Mouse (Mus musculus) NIH3T3 (cell line): ENCODE results near the gene Ebf1.

Source experiments
- DNase-seq: peaks from one replicate; pipeline ENCODE4 v3.0.0-alpha.2; 2012; ENCODE audit warnings: low read depth

Ebf1 gene

DNA sequence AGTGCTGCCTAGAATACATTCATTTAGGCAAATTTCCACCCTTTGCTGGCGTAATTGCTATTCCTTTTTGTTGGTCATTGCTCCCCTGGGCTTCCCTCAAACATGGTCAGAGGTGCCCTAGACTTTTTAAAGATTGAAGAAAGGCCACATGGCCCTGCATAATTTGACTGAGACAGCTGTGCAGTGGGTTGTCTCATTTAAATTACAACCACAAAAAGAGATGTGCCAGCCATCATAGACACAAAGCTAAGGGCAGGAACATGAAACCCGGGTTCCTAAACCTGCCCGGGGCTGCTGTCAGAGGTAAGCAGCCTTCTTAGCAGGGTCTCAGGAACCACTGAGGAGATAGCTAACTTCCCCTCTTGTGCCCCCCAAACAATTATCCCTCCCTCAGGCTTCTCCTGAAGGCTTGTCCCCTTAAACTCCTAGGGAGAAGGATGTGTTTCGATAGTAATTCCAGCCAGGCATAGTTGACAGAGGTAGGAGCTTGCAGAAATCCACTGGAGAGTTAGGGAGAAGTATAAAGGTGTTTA is 46.6 kb downstream of the Ebf1 start:
- DNase-seq = no peak

DNA sequence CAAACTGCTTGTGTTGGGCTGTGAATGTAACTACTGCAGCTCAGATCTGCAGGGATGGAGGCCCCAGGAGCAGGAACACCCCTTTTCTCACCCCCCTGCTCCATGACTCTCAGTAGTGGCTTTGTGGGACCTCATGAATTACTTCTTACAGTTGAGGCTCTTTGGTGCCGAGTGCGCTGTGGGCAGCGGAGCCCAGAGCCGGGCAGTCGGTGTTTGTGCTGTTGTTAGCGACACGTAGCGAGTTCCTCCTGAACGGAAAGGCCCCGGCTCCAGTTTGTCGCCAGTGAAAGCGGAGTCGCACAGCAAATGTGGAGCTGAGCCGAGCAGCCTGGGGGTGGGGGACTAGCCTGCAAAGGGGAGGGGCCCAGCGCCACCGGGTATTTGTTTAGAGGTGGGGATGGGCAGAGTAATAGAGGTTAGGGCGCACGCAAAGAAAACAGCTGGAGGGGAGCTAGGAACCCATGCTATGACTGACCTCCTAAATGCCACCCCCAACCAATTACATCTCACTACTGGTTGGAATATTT is 48.1 kb downstream of the Ebf1 start:
- no peak for DNase-seq

DNA sequence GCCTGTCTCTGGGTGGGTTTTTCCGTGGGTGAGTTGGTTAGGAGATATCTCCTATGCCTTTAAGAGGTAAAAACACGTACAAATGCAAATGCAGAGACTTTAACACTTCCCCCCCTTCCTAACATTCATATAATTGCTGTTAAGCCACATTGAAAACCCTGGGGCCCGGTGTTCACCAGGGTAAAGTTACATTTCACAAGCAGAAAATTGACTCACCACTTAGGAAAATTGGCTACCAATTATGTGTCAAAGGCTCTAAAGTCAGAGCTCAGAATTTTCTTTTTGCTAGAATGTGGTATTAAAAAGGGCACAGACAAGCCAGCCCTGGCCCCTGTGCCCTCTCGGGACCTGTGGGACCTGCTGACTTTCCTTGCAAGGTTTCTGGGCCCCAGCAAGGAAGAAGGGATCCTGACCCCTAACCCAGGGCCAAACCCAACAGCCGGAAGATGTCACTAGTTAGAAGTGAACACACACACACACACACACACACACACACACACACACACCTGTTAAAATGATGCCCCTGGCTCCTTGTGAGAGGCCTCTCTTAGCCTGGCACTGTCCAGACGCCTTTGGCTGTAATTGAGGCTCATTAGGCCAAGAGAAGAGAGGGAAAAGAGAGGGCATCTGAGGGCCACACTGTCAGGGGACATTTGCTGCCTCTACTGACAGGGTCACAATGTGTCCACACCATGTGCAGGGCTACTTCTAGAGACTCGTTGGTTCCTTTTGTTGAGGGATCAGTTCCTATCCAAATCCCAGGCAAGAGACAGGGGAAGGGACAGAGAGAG is 48.8 kb downstream of the Ebf1 start:
- peak; percentile 48 for DNase-seq

DNA sequence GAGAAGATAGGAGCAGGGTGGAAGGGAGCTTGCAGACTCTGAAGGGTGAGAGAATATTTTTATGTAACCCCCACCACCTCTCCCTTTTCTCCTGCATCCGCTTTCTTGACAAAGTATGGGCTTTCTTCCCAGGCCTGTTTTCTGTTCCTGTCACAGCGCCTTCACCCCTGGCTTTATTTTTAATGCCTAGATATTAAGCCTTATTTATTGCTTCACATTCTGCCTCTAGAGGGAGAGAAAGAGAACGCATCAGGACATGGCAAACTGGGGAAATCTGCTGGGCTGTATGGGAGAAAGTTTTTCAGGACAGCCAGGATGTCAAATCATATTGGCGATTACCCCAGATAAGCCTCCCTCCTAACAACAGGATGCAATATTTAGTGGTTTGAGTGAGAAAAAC is 49.6 kb downstream of the Ebf1 start:
- peak; percentile 53 for DNase-seq

DNA sequence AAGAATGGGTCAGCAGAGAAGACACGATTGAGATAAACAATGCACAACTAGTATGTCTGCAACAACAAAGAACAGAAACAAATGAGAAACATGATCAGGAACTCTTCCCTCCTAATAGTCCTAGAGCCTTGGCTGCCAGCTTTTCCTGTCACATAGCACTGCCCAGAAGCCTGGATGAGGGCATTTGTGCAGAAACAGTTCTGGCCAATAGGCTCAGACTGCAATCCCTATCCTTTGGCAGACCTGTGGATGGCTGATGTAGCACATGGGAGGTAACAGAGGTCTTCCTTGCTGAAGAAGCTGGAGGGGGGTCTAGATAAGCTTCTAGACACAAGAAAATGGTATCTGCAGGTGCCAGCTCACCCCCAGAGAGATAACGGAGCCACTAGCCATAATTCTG is 64.2 kb downstream of the Ebf1 start:
- no peak for DNase-seq

DNA sequence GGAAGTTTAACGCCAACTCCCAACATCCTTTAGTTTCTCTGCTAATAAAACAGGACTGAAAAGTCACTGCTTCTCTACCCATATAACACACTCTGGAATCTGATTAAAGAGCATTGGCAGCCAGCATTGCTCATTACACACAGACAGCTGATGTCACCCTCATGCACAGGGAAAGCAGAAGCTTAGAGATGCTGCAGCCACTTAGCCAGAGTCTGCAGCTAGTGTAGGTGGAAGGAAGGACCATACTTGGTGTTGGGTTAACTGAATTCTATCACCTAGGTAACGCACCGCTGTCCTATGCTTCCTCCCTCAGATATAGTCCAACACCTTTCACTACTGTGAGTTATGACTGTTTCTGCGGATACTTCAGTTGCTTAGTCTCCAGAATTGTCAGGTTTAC is 64.9 kb downstream of the Ebf1 start:
- DNase-seq = no peak

DNA sequence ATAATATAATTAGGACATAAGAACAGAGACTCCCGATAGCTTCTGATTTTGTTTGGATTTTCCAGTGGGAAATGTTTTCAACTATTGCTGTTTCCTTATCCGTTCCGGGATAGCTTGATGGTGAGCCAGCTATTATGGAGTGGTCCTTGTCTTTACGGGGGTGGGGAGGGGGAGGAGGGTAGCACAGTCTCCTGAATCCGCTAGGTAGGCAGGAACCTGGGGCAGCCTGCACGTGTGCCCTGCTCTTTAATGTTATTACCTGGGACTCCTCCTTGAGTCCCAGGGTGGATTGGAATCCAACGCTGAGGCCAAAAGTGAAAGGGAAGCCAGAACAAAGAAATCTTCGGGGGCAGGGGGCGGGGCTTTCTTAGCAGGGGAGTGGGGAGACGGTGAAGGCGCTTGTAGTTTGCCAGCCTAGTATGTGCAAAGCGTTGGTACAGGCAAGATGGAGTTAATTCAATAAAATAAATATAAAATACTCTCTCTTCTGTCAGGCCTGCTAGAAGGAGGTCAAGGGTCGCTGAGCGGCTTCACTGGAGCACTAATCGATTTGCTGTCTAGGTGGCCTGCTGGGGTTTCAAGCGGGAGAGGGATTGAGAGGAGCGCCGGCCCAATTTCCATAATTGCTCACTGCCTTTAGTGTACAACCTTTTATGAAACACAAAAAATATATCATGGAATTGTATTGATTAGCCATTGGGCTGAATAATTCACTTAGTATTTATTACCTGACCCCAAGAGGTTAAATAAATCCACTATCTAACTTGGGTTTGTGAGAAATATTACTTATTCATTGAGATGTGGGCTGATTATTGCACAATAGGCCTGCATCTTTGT is 65.8 kb downstream of the Ebf1 start:
- DNase-seq = no peak

DNA sequence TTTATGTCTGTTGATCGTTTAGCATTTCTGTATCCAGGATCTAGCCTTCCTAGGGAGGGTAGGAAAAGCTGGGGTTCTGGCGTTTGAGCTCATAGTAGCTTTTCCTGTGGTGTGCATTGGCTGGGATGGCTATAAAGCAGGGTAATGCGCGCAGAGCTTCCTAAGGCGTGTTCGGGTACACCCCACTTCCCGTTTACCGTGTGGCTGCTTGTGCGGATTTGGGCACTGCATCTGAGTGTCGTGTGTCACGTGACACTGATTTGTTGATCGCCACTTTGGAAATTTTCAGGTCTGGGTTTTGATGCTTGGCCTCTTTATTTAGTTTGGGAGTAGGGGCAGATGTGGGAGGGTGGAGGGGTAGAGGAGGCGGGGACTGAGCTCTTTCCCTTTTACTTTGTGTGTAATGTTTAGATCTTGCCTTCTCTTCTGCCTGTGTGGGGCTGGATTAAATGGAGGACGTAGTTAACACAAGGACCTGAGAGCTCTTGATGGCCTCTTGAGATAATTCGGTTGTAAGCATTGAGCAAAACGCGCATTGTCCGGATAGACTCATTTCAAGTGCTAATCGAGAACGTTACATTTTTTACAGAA is 67.5 kb downstream of the Ebf1 start:
- DNase-seq = no peak

DNA sequence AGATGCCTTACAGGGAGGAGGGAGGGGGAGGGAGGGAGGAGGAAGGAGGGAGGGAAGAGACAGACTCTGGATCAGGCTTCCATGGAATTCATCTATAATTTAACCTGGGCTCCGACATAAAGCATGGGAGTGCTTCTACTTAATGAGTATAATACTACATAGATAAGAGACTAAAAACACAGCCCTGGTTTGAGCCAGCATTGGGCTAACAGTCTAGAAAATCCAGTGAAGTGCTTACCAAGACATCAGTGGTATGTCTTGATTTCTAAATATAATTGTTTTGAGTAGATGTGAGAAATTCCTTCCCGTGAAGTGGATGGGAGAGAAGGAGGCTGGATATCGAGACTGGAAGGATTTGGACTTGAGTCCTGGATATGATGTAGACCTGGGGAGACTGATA is 68.0 kb downstream of the Ebf1 start:
- DNase-seq = no peak

DNA sequence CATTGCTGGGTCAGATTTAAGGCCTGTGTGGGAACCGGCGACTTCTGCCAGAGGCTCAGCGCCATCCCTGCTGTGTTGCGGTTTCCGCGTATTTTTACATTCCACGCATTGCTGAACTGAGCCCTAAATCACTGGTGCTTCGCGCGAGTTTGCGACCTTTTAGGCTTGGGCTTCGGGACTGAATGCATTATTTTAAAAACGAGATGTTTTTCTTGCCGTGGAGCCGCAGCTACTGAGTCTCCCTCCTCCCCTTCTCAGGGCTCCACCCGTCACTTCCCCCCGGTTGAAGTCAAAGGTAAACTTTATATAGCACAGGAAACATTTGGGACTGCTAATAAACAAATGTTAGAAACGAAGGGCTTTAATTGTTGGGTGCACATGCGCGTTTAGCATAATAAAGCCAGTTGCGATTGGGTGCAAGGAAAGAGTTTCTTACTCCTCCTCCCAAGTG is 68.8 kb downstream of the Ebf1 start:
- no peak for DNase-seq

DNA sequence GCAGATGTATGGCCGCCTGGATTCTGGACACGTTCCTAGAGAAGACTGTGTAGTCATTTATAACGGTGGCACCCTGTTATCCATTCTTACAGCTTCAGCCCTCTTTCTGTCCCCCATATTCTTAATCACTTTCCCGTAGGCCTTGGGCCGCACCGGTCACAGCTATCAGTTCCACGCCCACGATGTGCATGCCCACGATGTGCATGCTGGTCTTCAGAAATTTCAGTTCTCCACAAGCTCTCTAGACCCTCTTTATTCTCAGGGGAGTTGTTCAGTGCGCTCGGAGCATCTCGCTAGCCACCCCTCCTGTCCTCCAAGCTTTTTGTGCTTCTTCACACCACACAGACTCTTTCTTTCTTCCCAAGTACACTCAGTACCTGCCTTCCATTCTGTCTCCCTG is 69.3 kb downstream of the Ebf1 start:
- no peak for DNase-seq

DNA sequence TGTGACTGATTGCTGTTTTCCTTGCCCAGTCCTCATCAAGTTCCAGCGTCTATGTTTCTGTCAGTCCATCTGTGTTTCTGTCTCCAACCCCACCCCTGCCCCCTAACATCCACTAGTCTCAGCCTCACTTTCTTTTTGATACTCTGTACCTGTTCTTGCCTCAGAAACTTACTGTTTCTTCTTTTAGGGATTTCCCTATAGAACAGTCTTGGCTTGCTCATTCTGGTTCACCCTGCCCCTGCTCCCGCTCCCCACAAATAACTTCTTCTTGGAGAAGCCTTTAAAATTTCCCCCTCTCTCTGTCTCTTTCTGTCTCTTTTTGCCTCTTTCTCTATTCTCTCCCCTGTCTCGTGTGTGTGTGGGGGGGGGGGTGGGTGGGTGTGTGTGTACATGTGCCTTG is 71.4 kb downstream of the Ebf1 start:
- no peak for DNase-seq

DNA sequence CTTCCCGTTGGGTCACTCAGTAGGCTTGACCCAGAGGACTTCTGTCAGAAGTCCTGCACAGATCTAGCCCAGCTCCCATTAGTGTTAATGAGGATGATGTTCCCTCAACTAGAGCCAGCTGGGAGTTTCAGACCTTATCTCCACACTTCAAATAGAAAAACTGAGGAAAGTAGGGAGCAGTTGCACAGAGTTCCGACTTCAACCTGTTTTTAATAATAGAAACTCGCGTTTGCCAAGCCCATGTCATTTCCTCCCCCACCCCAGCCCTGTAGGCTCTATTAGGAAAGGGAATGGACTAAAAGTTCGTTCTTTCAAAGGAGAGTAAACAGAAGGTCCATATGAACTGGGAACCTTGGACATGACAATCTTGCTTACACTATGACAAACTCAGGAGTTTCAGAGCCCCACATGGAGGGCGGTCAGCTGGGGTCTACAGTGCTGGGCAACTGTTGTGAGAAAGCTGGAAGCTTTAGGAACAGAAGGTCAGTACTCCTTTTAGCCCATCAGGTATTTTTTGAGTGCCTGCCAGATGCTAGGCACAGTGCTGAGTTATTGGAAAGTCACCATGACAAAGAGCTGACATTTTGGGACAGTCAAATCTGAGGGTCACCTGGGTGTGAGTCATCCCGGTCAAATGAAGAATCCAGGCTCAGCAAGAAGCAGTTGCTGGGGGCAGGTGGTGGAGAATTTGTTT is 72.6 kb downstream of the Ebf1 start:
- peak; percentile 36 for DNase-seq

DNA sequence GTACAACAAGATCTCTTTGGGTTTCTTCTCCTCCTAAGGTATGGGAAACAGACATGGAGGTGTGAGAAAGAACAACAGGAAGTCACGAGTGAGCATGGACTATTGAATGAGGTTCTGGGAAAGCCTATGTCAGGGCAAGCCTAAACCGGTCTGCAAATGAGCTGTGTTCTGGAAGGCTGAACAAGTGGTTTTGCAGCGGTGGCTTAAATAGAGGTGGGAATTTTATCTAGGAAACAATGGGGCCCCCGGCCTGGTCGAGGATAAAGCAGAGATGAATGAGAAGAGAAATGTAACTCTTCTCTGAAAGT is 73.1 kb downstream of the Ebf1 start:
- no peak for DNase-seq

DNA sequence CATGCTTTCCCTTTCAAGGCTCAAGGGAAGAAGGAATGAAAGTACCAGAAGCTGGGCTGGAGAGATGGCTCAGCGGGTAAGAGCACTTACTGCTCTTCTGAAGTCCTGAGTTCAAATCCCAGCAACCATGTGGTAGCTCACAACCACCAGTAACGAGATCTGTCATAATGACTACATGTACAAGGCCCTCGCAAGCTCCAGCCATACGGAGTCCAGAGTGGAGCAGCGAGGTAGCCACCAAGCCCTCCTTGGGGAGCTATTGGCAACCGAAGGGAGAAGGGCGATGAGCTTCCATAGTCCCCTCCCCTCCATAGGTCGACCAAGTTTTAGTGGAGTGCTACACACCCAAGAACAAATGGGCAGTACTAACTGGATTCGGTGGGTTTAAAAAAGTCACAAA is 78.3 kb downstream of the Ebf1 start:
- no peak for DNase-seq

DNA sequence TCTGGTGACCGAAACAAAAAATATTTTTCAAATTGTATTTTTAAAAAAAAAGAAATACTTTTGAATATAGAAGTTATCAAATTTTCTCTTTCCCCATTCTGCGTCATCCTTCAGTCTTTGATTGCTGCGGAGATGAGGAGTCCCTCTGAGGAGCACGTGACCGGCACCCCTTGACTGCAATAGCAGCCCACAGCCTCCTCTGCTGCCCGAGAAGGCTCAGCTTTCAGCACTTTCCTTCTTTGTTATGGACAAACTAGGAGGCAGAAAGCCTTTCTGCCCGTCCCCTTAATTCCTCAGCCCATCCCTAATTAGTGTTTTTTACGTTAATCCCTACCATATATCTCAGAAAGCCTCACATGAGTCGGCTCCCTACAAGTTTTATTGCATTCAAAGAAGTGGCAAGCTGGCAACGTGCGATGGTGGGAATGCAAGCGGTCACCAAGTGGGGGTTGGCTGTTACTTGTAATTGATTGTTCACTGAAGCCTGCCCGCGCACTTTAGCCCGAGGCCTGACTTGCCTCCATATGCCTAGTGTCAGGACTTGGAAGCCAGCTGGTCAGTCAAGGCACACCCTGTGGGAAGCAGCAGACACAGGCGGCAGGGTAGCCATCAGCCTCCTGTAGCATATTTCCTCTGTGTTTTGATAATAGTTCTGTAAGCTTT is 79.6 kb downstream of the Ebf1 start:
- DNase-seq = no peak

DNA sequence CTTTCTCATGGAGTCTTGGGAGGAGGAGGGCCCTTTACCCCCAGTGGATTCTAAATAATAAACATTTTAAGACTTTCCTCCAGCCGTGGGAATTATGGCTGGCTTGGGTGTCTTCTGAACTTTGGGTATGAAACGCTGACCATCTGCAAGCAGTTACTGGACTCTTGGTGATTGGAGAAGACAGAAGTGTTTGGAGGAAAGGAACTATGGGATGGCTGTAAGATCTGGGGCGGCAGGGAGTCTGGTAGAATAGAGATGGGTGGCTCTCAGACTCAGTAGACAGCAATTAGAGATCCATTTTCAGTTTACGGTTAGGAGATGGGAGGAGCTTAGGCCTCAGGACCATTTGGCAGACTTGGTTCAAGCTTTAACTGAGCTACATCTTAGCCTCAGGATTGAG is 83.1 kb downstream of the Ebf1 start:
- DNase-seq = no peak

DNA sequence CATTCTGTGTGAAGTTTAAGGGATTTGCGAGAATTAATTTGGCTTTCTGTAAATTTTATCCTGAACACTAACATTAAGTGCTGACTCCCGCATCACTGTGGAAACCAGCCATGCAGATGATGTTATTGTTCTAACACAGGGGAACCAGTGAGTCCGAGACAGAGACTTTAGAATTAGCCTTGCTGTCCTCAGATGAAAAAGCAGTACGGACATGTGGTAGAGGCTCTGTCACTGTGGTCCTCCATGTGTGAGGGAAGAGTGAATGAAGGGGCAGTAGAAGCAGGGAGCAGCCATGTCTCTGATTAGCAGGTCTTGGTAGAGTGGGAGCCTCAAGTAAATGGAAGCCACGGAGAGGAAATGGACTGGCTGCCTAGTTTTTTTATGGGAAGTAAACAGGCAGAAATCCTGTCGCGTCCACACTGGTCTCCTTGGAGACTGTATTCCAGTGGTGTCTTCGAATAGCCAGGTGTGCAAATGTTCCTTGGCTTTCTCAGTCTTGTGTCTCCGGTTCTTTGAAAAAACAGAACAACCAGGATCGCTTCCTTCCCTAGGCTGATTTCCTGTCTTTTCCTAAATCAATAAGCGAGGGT is 84.2 kb downstream of the Ebf1 start:
- no peak for DNase-seq

DNA sequence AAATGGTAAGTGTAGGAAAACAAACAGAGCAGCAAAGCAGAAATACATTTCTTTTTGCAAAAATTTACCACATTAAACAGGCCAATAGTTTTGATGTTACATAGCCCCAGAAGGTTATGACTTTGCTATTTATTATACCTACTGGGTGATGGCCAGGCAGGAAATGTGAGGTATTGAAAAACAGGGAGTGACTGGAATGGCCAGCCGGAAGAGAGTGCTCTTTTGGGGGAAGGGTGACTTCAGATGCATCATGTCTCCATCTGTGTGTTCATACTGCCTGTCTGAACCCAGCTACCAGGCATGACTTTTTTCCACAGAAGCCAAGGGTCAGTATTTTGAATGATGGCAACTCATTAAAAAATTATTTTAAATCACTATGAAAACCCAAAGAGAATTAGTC is 84.7 kb downstream of the Ebf1 start:
- no peak for DNase-seq

DNA sequence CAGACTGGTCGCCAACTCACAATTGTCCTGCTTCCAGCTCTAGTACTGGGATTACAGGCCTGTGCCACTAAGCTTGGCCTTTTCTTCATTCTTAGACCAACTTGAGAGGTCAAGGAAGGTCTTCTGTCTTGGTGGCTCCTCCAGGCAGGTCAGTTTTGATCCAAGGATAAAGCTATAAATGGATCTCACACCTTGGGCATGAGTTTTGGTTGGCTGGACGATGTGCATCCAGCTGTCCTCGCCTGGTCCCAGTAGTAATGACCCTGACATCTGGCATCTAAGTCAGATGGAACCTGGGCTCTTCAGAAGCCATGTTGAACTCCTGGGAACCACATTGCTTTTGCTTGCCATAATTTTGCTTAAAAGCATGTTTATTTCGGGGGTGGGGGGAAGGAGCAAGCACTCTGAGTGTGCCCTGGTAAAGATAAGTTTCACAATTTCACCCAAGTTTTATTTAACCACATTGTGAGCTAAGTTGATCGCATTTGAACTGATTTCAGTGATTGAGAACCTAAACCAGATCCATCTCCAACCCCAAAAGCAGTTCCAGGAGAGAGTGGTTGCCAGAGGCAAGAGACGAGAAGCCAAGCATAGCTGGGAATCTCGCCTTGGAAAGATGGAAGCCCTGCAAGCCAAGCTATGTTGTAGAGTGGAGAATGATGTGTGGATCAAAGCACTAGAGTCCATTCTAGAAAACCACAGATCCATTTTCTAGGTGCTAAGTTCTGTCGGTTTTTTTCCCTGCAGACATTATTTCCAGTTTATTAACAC is 85.8 kb downstream of the Ebf1 start:
- DNase-seq = no peak
